Mouse (Mus musculus): ENCODE measurements around the gene Tigd3. TPM values are rescaled to one million over a fixed set of nuclear protein-coding genes. Genes with fewer than 3 reads are reported as not detected.

Tigd3 gene
- total RNA-seq, 2 experiments from 2014 or later = 0.10 to 0.20 TPM

GRCm38 (mm10) chr19:5848032-5848825, 45.7 kb downstream of the Tigd3 start:
- intact Hi-C loops (cut with DNase I) = no loop called here
- H3K4me3 ChIP-seq = peak overlapping the region; percentile 94
- H3K27ac ChIP-seq = peak overlapping the region; percentile 98
- TF ChIP-seq CTCF (IDR thresholded peaks at IDR 0.05) = no peak
- peak; percentile 92 for DNase-seq

GRCm38 (mm10) chr19:5847306-5847796, 46.6 kb downstream of the Tigd3 start:
- peak; percentile 70 for DNase-seq
- H3K4me3 ChIP-seq = peak overlapping the region; percentile 94
- H3K27ac ChIP-seq = peak overlapping the region; percentile 98
- intact Hi-C loops (cut with DNase I) = no loop called here
- TF ChIP-seq CTCF (IDR thresholded peaks at IDR 0.05) = no peak

- peak; percentile 92 for DNase-seq
- intact Hi-C loops (cut with DNase I) = no loop called here
- H3K27ac ChIP-seq = peak overlapping the region; percentile 98
- peak overlapping the region; percentile 94 for H3K4me3 ChIP-seq
- TF ChIP-seq CTCF (IDR thresholded peaks at IDR 0.05) = no peak
Observed at GRCm38 (mm10) chr19:5846557-5847305, 47.2 kb downstream of the Tigd3 start.

GRCm38 (mm10) chr19:5846154-5846553, 47.8 kb downstream of the Tigd3 start:
- Histone ChIP-seq H3K4me3 (peak overlapping the region; percentile 94), H3K27ac (peak overlapping the region; percentile 98)
- no peak for TF ChIP-seq CTCF (IDR thresholded peaks at IDR 0.05)
- DNase-seq = no peak
- intact Hi-C loops (cut with DNase I) = no loop called here

- DNase-seq = peak; percentile 98
- H3K4me3 ChIP-seq = peak overlapping the region; percentile 94
- peak overlapping the region; percentile 98 for H3K27ac ChIP-seq
- intact Hi-C loops (cut with DNase I) = loop anchor here (1.0 kb wide), 1 partner anchor 42 kb away; no protein-coding TSS in a partner anchor
- TF ChIP-seq CTCF (IDR thresholded peaks at IDR 0.05) = no peak
Observed at GRCm38 (mm10) chr19:5845319-5846135, 48.4 kb downstream of the Tigd3 start.

- peak; percentile 59 for DNase-seq
- intact Hi-C loops (cut with DNase I) = loop anchor here (1.0 kb wide), 1 partner anchor 42 kb away; no protein-coding TSS in a partner anchor
- TF ChIP-seq CTCF (IDR thresholded peaks at IDR 0.05) = no peak
- H3K27ac ChIP-seq = peak overlapping the region; percentile 98
- peak overlapping the region; percentile 94 for H3K4me3 ChIP-seq
Observed at GRCm38 (mm10) chr19:5844831-5845318, 49.1 kb downstream of the Tigd3 start.

- intact Hi-C loops (cut with DNase I) = no loop called here
- Histone ChIP-seq H3K4me3 (peak overlapping the region; percentile 94), H3K27ac (peak overlapping the region; percentile 98)
- peak; percentile 70 for DNase-seq
- no peak for TF ChIP-seq CTCF (IDR thresholded peaks at IDR 0.05)
Observed at GRCm38 (mm10) chr19:5843781-5844691, 49.9 kb downstream of the Tigd3 start.

GRCm38 (mm10) chr19:5842785-5843730, 50.9 kb downstream of the Tigd3 start:
- Histone ChIP-seq H3K27ac (peak overlapping the region; percentile 98), H3K4me3 (peak overlapping the region; percentile 94)
- no peak for TF ChIP-seq CTCF (IDR thresholded peaks at IDR 0.05)
- intact Hi-C loops (cut with DNase I) = loop anchor here (1.0 kb wide), 1 partner anchor 38 kb away; no protein-coding TSS in a partner anchor
- peak; percentile 81 for DNase-seq

- intact Hi-C loops (cut with DNase I) = loop anchor here (1.0 kb wide), 1 partner anchor 37 kb away; no protein-coding TSS in a partner anchor
- H3K4me3 ChIP-seq = peak overlapping the region; percentile 94
- peak overlapping the region; percentile 98 for H3K27ac ChIP-seq
- DNase-seq = no peak
- no peak for TF ChIP-seq CTCF (IDR thresholded peaks at IDR 0.05)
Observed at GRCm38 (mm10) chr19:5841999-5842784, 51.8 kb downstream of the Tigd3 start.
